Mouse (Mus musculus): ENCODE measurements at regions not wholly inside any gene's neighbourhood (a gene's known extent, or its start where the extent isn't known, plus 50 kb on each side); places are given as distances from the start of the nearest gene placed in this dataset.

DNA sequence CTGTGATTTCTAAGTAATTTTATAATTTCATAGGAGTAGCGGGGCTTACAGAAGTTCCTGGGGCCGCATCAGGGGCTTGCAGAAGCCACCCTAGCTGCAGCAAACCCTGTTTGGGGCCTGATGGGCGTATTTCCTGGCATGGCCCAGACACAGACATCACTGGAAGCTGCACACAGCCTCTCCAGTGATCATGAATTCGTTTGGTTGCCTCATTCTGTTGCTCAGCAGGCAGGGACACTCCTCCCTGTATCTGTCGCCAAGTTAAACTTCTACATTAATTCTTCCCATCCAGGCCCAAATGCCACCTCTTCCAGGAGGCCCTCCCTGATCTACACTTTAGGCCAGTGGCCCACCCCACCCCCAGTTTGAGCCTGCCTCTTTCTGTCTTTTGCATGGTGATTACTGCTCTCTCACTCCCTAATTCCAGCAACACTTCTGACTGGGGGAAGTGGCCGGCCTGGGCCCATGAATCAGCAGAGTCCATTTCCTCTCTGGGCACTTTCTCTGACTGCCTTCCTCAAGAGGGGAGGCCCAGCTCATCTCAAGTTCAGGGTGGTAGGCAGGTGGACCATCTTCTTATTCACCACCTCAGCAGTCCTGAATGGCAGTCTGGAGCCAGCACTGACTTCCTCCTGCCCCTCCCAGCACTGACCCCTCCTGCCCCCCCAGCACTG is 51.0 kb upstream of the Tmem189 start:
- intact Hi-C loops (cut with DNase I): no loop called here
- no peak for DNase-seq (ENCODE audit: low spot score in 2 of 2)

All from left cerebral cortex, postnatal 36 days (tissue).